Mouse (Mus musculus): Measurements from ENCODE around the gene Ndufaf3. TPM values are rescaled to one million over a fixed set of nuclear protein-coding genes. Genes with fewer than 3 reads are reported as not detected.

Gene Ndufaf3
- total and polyA plus RNA-seq, 2 experiments from 2014 or later: 84.4 to 86.1 TPM

GRCm38 (mm10) chr9:108589229-108589628, 22.0 kb upstream of the Ndufaf3 start:
- no peak overlapping the region for H3K27ac ChIP-seq (ENCODE audit: low read depth)
- no peak for ATAC-seq (ENCODE audit: insufficient read depth, low read depth)
- WGBS: 75% methylated on average over 5 of the region's 5 CpGs

DNA sequence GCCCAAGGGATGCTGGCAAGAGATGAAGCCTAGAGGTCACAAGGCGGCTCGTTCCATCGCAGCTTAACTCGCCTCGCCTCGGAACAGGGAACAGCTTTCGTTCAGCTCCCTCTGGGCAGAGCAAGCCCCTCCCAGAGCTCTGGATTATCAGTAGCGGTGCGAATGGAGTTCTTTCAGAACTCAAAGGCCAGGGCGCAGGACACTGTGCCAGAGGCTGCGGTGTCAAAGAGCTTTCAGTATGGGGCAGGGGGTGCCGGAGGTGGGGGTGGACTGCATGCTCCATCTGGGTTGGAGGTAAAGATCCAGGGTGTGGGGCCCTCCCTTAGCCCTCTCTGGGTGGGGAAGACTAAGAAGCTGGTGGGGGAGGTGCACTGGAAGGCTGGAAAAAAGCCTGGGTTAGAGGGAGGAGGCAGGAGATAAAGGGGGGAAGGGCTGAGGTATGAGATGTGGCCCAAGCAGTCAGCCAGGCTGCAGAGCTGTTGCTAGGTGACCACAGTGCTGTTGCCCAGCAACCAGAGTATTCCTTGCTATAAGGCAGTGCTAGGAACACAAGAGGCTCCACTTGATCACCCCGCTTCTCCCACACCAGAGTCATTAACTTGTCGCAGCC, 20.4 kb upstream of the Ndufaf3 start:
- peak overlapping the region; percentile 59 for H3K4me2 ChIP-seq (ENCODE audit: low read depth, low read length)
- ATAC-seq (ENCODE audit: insufficient read depth, low read depth): peak; percentile 95
- no peaks in the 10 kb centered on the region for H3K36me3 ChIP-seq (replicated peaks; ENCODE audit: control insufficient read depth, insufficient read depth, low read length)
- peak overlapping the region; percentile 47; the same call in 1 of the 2 replicates for H3K9ac ChIP-seq (replicated peaks; ENCODE audit: low read depth, low read length)
- H3K27me3 ChIP-seq (ENCODE audit: control insufficient read depth, insufficient read depth, low read length): no peaks in the 10 kb centered on the region
- no peaks in the 10 kb centered on the region for H3K9me3 ChIP-seq (replicated peaks; ENCODE audit: control insufficient read depth, low read length)
- TF ChIP-seq CTCF (IDR thresholded peaks at IDR 0.05; ENCODE audit: low read depth): no peak
- TF ChIP-seq EP300 (IDR thresholded peaks at IDR 0.05; ENCODE audit: low read depth): no peak
- DNase-seq (ENCODE audit: low spot score): peak; percentile 94
- WGBS: 6% methylated on average over 14 of the region's 14 CpGs
- H3K27ac ChIP-seq (ENCODE audit: low read depth): peak overlapping the region; percentile 88
- H3K4me1 ChIP-seq (ENCODE audit: control insufficient read depth, insufficient read depth): peaks cover 31% of the 10 kb centered on the region
- peak overlapping the region; percentile 36 for H3K4me3 ChIP-seq (ENCODE audit: low read depth, low read length)

More at GRCm38 (mm10) chr9:108589229-108589628, 22.0 kb upstream of the Ndufaf3 start:
- Histone ChIP-seq H3K4me1 (ENCODE audit: control insufficient read depth, insufficient read depth) (peaks cover 26% of the 10 kb centered on the region), H3K36me3 (replicated peaks; ENCODE audit: control insufficient read depth, insufficient read depth, low read length) (0 out of 2 replicates have a peak, but pooled peaks cover 3% of the 10 kb centered on the region), H3K9ac (replicated peaks; ENCODE audit: low read depth, low read length) (no peak overlapping the region), H3K4me3 (ENCODE audit: low read depth, low read length) (no peak overlapping the region), H3K4me2 (ENCODE audit: low read depth, low read length) (no peak overlapping the region), H3K27me3 (ENCODE audit: control insufficient read depth, insufficient read depth, low read length) (no peaks in the 10 kb centered on the region), H3K9me3 (replicated peaks; ENCODE audit: control insufficient read depth, low read length) (no peaks in the 10 kb centered on the region)
- no peak for DNase-seq (ENCODE audit: low spot score)
- TF ChIP-seq EP300 (IDR thresholded peaks at IDR 0.05; ENCODE audit: low read depth) (no peak), CTCF (IDR thresholded peaks at IDR 0.05; ENCODE audit: low read depth) (peak; percentile 34)

GRCm38 (mm10) chr9:108579344-108579690, 12.1 kb upstream of the Ndufaf3 start:
- Histone ChIP-seq H3K27ac (ENCODE audit: low read depth) (peak overlapping the region; percentile 84), H3K4me3 (ENCODE audit: low read depth, low read length) (no peak overlapping the region), H3K9me3 (replicated peaks; ENCODE audit: control insufficient read depth, low read length) (no peaks in the 10 kb centered on the region), H3K36me3 (replicated peaks; ENCODE audit: control insufficient read depth, insufficient read depth, low read length) (peaks cover 18% of the 10 kb centered on the region), H3K4me1 (ENCODE audit: control insufficient read depth, insufficient read depth) (peaks cover 22% of the 10 kb centered on the region), H3K27me3 (ENCODE audit: control insufficient read depth, insufficient read depth, low read length) (no peaks in the 10 kb centered on the region), H3K9ac (replicated peaks; ENCODE audit: low read depth, low read length) (peak overlapping the region; percentile 87), H3K4me2 (ENCODE audit: low read depth, low read length) (peak overlapping the region; percentile 92)
- ATAC-seq (ENCODE audit: insufficient read depth, low read depth): no peak
- TF ChIP-seq CTCF (IDR thresholded peaks at IDR 0.05; ENCODE audit: low read depth) (no peak), EP300 (IDR thresholded peaks at IDR 0.05; ENCODE audit: low read depth) (no peak)
- DNase-seq (ENCODE audit: low spot score): no peak
- WGBS: 48% methylated on average over 5 of the region's 5 CpGs

GRCm38 (mm10) chr9:108578545-108579343, 11.5 kb upstream of the Ndufaf3 start, which contains the start of gene Wdr6:
TSS of gene Wdr6 (minus strand) at chr9:108578739.
- Histone ChIP-seq H3K36me3 (replicated peaks; ENCODE audit: control insufficient read depth, insufficient read depth, low read length) (peaks cover 18% of the 10 kb centered on the region), H3K9me3 (replicated peaks; ENCODE audit: control insufficient read depth, low read length) (no peaks in the 10 kb centered on the region), H3K4me3 (ENCODE audit: low read depth, low read length) (peak within 1 kb of the TSS; percentile 71), H3K4me2 (ENCODE audit: low read depth, low read length) (peak within 1 kb of the TSS; percentile 92), H3K9ac (replicated peaks; ENCODE audit: low read depth, low read length) (peak within 1 kb of the TSS; percentile 87), H3K27me3 (ENCODE audit: control insufficient read depth, insufficient read depth, low read length) (no peaks in the 10 kb centered on the region), H3K27ac (ENCODE audit: low read depth) (peak within 1 kb of the TSS; percentile 84), H3K4me1 (ENCODE audit: control insufficient read depth, insufficient read depth) (peaks cover 22% of the 10 kb centered on the region)
- TF ChIP-seq EP300 (IDR thresholded peaks at IDR 0.05; ENCODE audit: low read depth) (peak; percentile 98), CTCF (IDR thresholded peaks at IDR 0.05; ENCODE audit: low read depth) (no peak)
- WGBS: 6% methylated on average over 51 of the region's 51 CpGs
- DNase-seq (ENCODE audit: low spot score) (peak; percentile 96), ATAC-seq (ENCODE audit: insufficient read depth, low read depth) (peak; percentile 96)

- peak overlapping the region; percentile 92 for H3K4me2 ChIP-seq (ENCODE audit: low read depth, low read length)
- H3K4me3 ChIP-seq (ENCODE audit: low read depth, low read length): peak overlapping the region; percentile 71
- no peaks in the 10 kb centered on the region for H3K9me3 ChIP-seq (replicated peaks; ENCODE audit: control insufficient read depth, low read length)
- peak; percentile 12 for ATAC-seq (ENCODE audit: insufficient read depth, low read depth)
- WGBS: under 1% methylated on average over 24 of the region's 24 CpGs
- no peaks in the 10 kb centered on the region for H3K27me3 ChIP-seq (ENCODE audit: control insufficient read depth, insufficient read depth, low read length)
- peaks cover 15% of the 10 kb centered on the region for H3K4me1 ChIP-seq (ENCODE audit: control insufficient read depth, insufficient read depth)
- H3K9ac ChIP-seq (replicated peaks; ENCODE audit: low read depth, low read length): peak overlapping the region; percentile 87
- TF ChIP-seq EP300 (IDR thresholded peaks at IDR 0.05; ENCODE audit: low read depth) (no peak), CTCF (IDR thresholded peaks at IDR 0.05; ENCODE audit: low read depth) (no peak)
- peaks cover 23% of the 10 kb centered on the region for H3K36me3 ChIP-seq (replicated peaks; ENCODE audit: control insufficient read depth, insufficient read depth, low read length)
- DNase-seq (ENCODE audit: low spot score): no peak
- H3K27ac ChIP-seq (ENCODE audit: low read depth): peak overlapping the region; percentile 84
Observed at GRCm38 (mm10) chr9:108577934-108578544, 10.8 kb upstream of the Ndufaf3 start.

Measured in heart, postnatal 0 days (tissue).